Mouse (Mus musculus) gastrocnemius, adult 2 months (tissue): Measurements from ENCODE around the gene Pnkp. TPM values are rescaled to one million over a fixed set of nuclear protein-coding genes. Genes with fewer than 3 reads are reported as not detected.

Source experiments
- DNase-seq: peaks from one replicate; pipeline ENCODE4 v3.0.0; 2022
- H3K27ac ChIP-seq: fragments of 200-600 bp; 2 replicates; pipeline ENCODE4 v1.8.1; 2022; ENCODE audit warnings: mild to moderate bottlenecking
- H3K4me3 ChIP-seq: fragments of 200-600 bp; 2 replicates; pipeline ENCODE4 v1.8.1; 2022; ENCODE audit warnings: mild to moderate bottlenecking, moderate library complexity
- CTCF ChIP-seq: fragments of 200-600 bp; IDR thresholded peaks from 2 replicates; pipeline ENCODE4 v1.8.1; 2022; ENCODE audit warnings: antibody characterized with exemption, mild to moderate bottlenecking, moderate library complexity
- intact Hi-C: fragments of 180-260 bp; cut with DNase I; formaldehyde crosslinking; loops from one replicate; pipeline ENCODE4 v1.15.1; 2025
- total RNA-seq, 2 experiments: library from RNA; stranded (reverse); gene quantifications; 2 replicates each; pipeline ENCODE4 v1.2.3; 2021

The Pnkp gene
- total RNA-seq, 2 experiments from 2014 or later = 19.4 to 21.2 TPM

GRCm38 (mm10) chr7:44832763-44833162 lies 24.2 kb upstream of the Pnkp start:
- no peak overlapping the region for H3K4me3 ChIP-seq
- no peak for TF ChIP-seq CTCF
- DNase-seq = no peak
- intact Hi-C loops = no loop called here
- H3K27ac ChIP-seq = no peak overlapping the region

- Histone ChIP-seq H3K27ac (peak overlapping the region; percentile 86), H3K4me3 (no peak overlapping the region; the same call in 1 of the 2 replicates)
- no peak for DNase-seq
- intact Hi-C loops = no loop called here
- no peak for TF ChIP-seq CTCF
Observed at GRCm38 (mm10) chr7:44835373-44836015, 21.4 kb upstream of the Pnkp start.

GRCm38 (mm10) chr7:44836016-44836404 lies 20.9 kb upstream of the Pnkp start:
- intact Hi-C loops = no loop called here
- peak overlapping the region; percentile 24 for H3K4me3 ChIP-seq
- H3K27ac ChIP-seq = peak overlapping the region; percentile 86
- no peak for TF ChIP-seq CTCF
- no peak for DNase-seq

- intact Hi-C loops = no loop called here
- TF ChIP-seq CTCF = no peak
- Histone ChIP-seq H3K27ac (peak overlapping the region; percentile 86), H3K4me3 (peak overlapping the region; percentile 30)
- peak; percentile 88 for DNase-seq
Observed at GRCm38 (mm10) chr7:44836423-44837053, 20.4 kb upstream of the Pnkp start.

- intact Hi-C loops = no loop called here
- H3K27ac ChIP-seq = no peak overlapping the region
- no peak for DNase-seq
- H3K4me3 ChIP-seq = no peak overlapping the region
- TF ChIP-seq CTCF = no peak
Observed at GRCm38 (mm10) chr7:44838073-44838472, 18.9 kb upstream of the Pnkp start.

- intact Hi-C loops = no loop called here
- DNase-seq = no peak
- H3K4me3 ChIP-seq = peak overlapping the region; percentile 64
- no peak overlapping the region for H3K27ac ChIP-seq
- no peak for TF ChIP-seq CTCF
Observed at GRCm38 (mm10) chr7:44839171-44839490, 17.8 kb upstream of the Pnkp start.

GRCm38 (mm10) chr7:44839491-44840191 lies 17.3 kb upstream of the Pnkp start:
- DNase-seq = peak; percentile 58
- intact Hi-C loops = no loop called here
- peak overlapping the region; percentile 64 for H3K4me3 ChIP-seq
- H3K27ac ChIP-seq = peak overlapping the region; percentile 58
- TF ChIP-seq CTCF = no peak

GRCm38 (mm10) chr7:44840426-44840825 lies 16.5 kb upstream of the Pnkp start:
- intact Hi-C loops = no loop called here
- Histone ChIP-seq H3K4me3 (no peak overlapping the region), H3K27ac (no peak overlapping the region)
- no peak for DNase-seq
- no peak for TF ChIP-seq CTCF

GRCm38 (mm10) chr7:44841825-44842463 lies 15.0 kb upstream of the Pnkp start:
- intact Hi-C loops = no loop called here
- TF ChIP-seq CTCF = no peak
- peak; percentile 51 for DNase-seq
- Histone ChIP-seq H3K4me3 (no peak overlapping the region), H3K27ac (peak overlapping the region; percentile 56)

GRCm38 (mm10) chr7:44845006-44845405 lies 11.9 kb upstream of the Pnkp start:
- intact Hi-C loops = no loop called here
- DNase-seq = no peak

GRCm38 (mm10) chr7:44846804-44847203 lies 10.1 kb upstream of the Pnkp start:
- DNase-seq = no peak
- Histone ChIP-seq H3K4me3 (peak overlapping the region; percentile 92; the same call in 1 of the 2 replicates), H3K27ac (no peak overlapping the region)
- no peak for TF ChIP-seq CTCF
- intact Hi-C loops = no loop called here

More at GRCm38 (mm10) chr7:44845006-44845405, 11.9 kb upstream of the Pnkp start:
- Histone ChIP-seq H3K27ac (no peak overlapping the region), H3K4me3 (no peak overlapping the region)
- TF ChIP-seq CTCF = no peak

GRCm38 (mm10) chr7:44847772-44848171 lies 9.2 kb upstream of the Pnkp start:
- DNase-seq = no peak
- Histone ChIP-seq H3K4me3 (peak overlapping the region; percentile 92), H3K27ac (peak overlapping the region; percentile 97)
- intact Hi-C loops = no loop called here
- no peak for TF ChIP-seq CTCF
